In the genomic region with DNA sequence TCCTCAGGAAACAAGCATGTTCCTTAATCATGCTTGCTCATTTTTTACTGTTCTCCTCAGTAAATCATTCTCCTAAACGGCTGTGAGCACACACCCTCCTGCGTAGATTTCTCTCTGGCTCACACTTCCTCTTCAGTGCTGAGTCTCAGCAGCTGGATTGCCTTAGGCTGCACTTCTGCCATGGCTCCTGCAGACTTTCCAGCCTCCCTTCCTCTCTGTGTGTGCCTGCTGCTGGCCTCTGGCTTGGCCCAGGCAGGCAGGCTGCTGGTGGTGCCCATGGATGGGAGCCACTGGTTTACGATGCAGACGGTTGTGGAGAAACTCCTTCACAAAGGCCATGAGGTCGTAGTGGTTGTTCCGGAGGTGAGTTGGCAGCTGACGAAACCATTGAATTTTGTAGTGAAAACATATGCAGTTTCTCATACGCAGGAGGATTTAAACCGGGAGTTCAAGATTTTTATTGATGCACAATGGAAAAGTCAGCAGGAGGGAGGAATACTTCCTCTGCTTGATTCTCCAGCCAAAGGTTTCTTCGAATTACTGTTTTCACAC, we compare ENCODE assay signal across 8 mouse cellular contexts. TPM values are rescaled to one million over a fixed set of nuclear protein-coding genes. Genes with fewer than 3 reads are reported as not detected.
DNase-seq lines count a peak whose midpoint lies in the region; ATAC-seq and TF ChIP-seq lines count a peak whose summit lies in the region.

Gene Ugt1a7c, plus strand, starts transcription at position 122 of the 552 bp plus-strand sequence.

- TF ChIP-seq CTCF in bone marrow, adult 2 months (IDR thresholded peaks at IDR 0.05; ENCODE audit: control insufficient read depth, insufficient read depth, low read length), result no peak

- no peaks in the 10 kb centered on the region for H3K9me3 ChIP-seq in limb, embryonic 14.5 days (ENCODE audit: control insufficient read depth, low read length)
- no peaks in the 10 kb centered on the region for H3K9me3 ChIP-seq in forebrain, embryonic 11.5 days (ENCODE audit: control insufficient read depth, low read length)

- peak within 1 kb of the TSS; percentile 71 for H3K4me3 ChIP-seq in bone marrow, adult 2 months (replicated peaks; ENCODE audit: control insufficient read depth, low read depth, low read length)
- no peak within 1 kb of the TSS; the same call in 1 of the 2 replicates for H3K4me3 ChIP-seq in limb, embryonic 14.5 days (replicated peaks; ENCODE audit: low read length)
- no peak within 1 kb of the TSS for H3K4me3 ChIP-seq in forebrain, embryonic 11.5 days (ENCODE audit: low read depth, low read length)

- H3K27ac ChIP-seq in bone marrow, adult 2 months (ENCODE audit: control insufficient read depth, insufficient read depth, low read depth, low read length, poor library complexity), result peak within 1 kb of the TSS; percentile 92
- H3K27ac ChIP-seq in limb, embryonic 14.5 days (replicated peaks; ENCODE audit: low read depth, low read length), result peak within 1 kb of the TSS; percentile 86
- no peak within 1 kb of the TSS for H3K27ac ChIP-seq in forebrain, embryonic 11.5 days (ENCODE audit: low read depth, low read length)

- peak; percentile 68; the same call in 1 of the 2 replicates for ATAC-seq in limb, embryonic 14.5 days (ENCODE audit: low FRiP score, low read depth)
- peak; percentile 52; the same call in 1 of the 2 replicates for ATAC-seq in neutrophil, adult 5-6 weeks (ENCODE audit: extremely low read depth, insufficient number of reproducible peaks, low FRiP score, poor library complexity, severe bottlenecking)
- ATAC-seq in forebrain, embryonic 11.5 days (replicated peaks; ENCODE audit: low FRiP score), result no peak

- TF ChIP-seq POLR2A in bone marrow, adult 2 months (IDR thresholded peaks at IDR 0.05; ENCODE audit: borderline replicate concordance, control insufficient read depth, low read depth, low read length), result peak; percentile 50; the same call in 1 of the 2 replicates
- TF ChIP-seq POLR2A in limb, embryonic 14.5 days (IDR thresholded peaks at IDR 0.05; ENCODE audit: borderline replicate concordance, extremely low read depth, insufficient read depth, insufficient read length), result no peak

- WGBS in bone marrow, adult 2 months, result 3% methylated on average over 10 of the region's 10 CpGs
- WGBS in limb, embryonic 14.5 days, result 9% methylated on average over 10 of the region's 10 CpGs
- WGBS in forebrain, embryonic 11.5 days, result 65% methylated on average over 10 of the region's 10 CpGs

- H3K9ac ChIP-seq in limb, embryonic 14.5 days (ENCODE audit: low read depth, low read length, severe bottlenecking), result peak within 1 kb of the TSS; percentile 52
- no peak within 1 kb of the TSS for H3K9ac ChIP-seq in forebrain, embryonic 11.5 days (ENCODE audit: low read length)

- peak; percentile 7 for DNase-seq in gastrocnemius, postnatal 10 days
- DNase-seq in gastrocnemius, postnatal 25 days, result no peak
- peak; percentile 13 for DNase-seq in heart, postnatal 25 days (ENCODE audit: low spot score)
- DNase-seq in limb, embryonic 14.5 days (ENCODE audit: low spot score), result peak; percentile 63
- no peak for DNase-seq in forebrain, embryonic 11.5 days (ENCODE audit: low spot score)
- no peak for DNase-seq in cerebellum, postnatal 25 days

- H3K4me1 ChIP-seq in bone marrow, adult 2 months (ENCODE audit: control insufficient read depth, insufficient read depth, low read length), result peaks cover 1% of the 10 kb centered on the region; the same call in 1 of the 2 replicates
- H3K4me1 ChIP-seq in limb, embryonic 14.5 days (ENCODE audit: control insufficient read depth, insufficient read depth, low read length), result peaks cover 10% of the 10 kb centered on the region
- H3K4me1 ChIP-seq in forebrain, embryonic 11.5 days (replicated peaks; ENCODE audit: control insufficient read depth, insufficient read depth, low read length), result no peaks in the 10 kb centered on the region

- peak within 1 kb of the TSS; percentile 40 for H3K4me2 ChIP-seq in limb, embryonic 14.5 days (replicated peaks; ENCODE audit: low read depth, low read length, severe bottlenecking)
- H3K4me2 ChIP-seq in forebrain, embryonic 11.5 days (ENCODE audit: low read depth, low read length, severe bottlenecking), result no peak within 1 kb of the TSS

- no peaks in the 10 kb centered on the region for H3K27me3 ChIP-seq in limb, embryonic 14.5 days (ENCODE audit: control insufficient read depth, insufficient read depth, low read length)
- H3K27me3 ChIP-seq in forebrain, embryonic 11.5 days (ENCODE audit: control insufficient read depth, insufficient read depth, low read length), result no peaks in the 10 kb centered on the region

- H3K36me3 ChIP-seq in limb, embryonic 14.5 days (ENCODE audit: control insufficient read depth, insufficient read depth, low read length), result no peaks in the 10 kb centered on the region
- H3K36me3 ChIP-seq in forebrain, embryonic 11.5 days (ENCODE audit: control insufficient read depth, insufficient read depth, low read length), result no peaks in the 10 kb centered on the region

- intact Hi-C loops in heart, postnatal 25 days (cut with DNase I), result no loop called here

RNA-seq across cellular contexts. Expression of gene Ugt1a7c, which starts in this region (rescaled TPM):
- 1 to 10 TPM; 1.1 to 1.6 TPM for total RNA-seq in gastrocnemius, postnatal 10 days (2021)
- under 1 TPM; 0.23 to 0.62 TPM for total RNA-seq in gastrocnemius, postnatal 25 days (2021)
- 3.8 TPM in 1 of 2 replicates, not detected in the other for polyA plus RNA-seq in bone marrow, adult 2 months (2011; ENCODE audit: insufficient read depth, insufficient read length, low replicate concordance, missing spikeins)
- total RNA-seq in heart, postnatal 25 days (2021), result 1 to 10 TPM in 1 of 2 experiments, under 1 TPM in 1; 0.96 to 1.3 TPM
- polyA plus RNA-seq in limb, embryonic 14.5 days (2012; rRNA removed), result 2.0 and 2.2 TPM in 2 replicates
- polyA plus RNA-seq in limb, embryonic 14.5 days (2014; fragmentation: Nextera tagmentation; extraction: Ambion mirVana), result 2.5 and 2.6 TPM in 2 replicates
- total RNA-seq in neutrophil, adult 5-6 weeks (2017), result 123 TPM in 2 replicates
- polyA plus RNA-seq in forebrain, embryonic 11.5 days (2014; fragmentation: Nextera tagmentation; extraction: Ambion mirVana), result 0.44 and 0.72 TPM in 2 replicates

Comparison
In these comparisons a context has a peak if more than half of its experiments do, and no peak if none do; other contexts are left out.
1. RNA of gene Ugt1a7c (total RNA-seq): 123 TPM in neutrophil, adult 5-6 weeks; 1.1 to 1.6 TPM in gastrocnemius, postnatal 10 days, 0.96 to 1.3 TPM in heart, postnatal 25 days and 0.23 to 0.62 TPM in gastrocnemius, postnatal 25 days; every median in the first group is over 10 times any median in the second.
2. DNase-seq: peak in gastrocnemius, postnatal 10 days (single experiment), heart, postnatal 25 days (single experiment) and limb, embryonic 14.5 days (single experiment); none in gastrocnemius, postnatal 25 days (single experiment), forebrain, embryonic 11.5 days (single experiment) and cerebellum, postnatal 25 days (0 of 2).